Mouse (Mus musculus): ENCODE results near the gene Eml3.
"Not testable (repeated sequence)": the region's sequence is repeated elsewhere in the genome, so short reads cannot be mapped to it uniquely, and the experiment has no call there.

Eml3 gene

GRCm38 (mm10) chr19:8952241-8952640, 22.9 kb downstream of the Eml3 start:
- no peak for DNase-seq (ENCODE audit: low read depth, low spot score)

DNA sequence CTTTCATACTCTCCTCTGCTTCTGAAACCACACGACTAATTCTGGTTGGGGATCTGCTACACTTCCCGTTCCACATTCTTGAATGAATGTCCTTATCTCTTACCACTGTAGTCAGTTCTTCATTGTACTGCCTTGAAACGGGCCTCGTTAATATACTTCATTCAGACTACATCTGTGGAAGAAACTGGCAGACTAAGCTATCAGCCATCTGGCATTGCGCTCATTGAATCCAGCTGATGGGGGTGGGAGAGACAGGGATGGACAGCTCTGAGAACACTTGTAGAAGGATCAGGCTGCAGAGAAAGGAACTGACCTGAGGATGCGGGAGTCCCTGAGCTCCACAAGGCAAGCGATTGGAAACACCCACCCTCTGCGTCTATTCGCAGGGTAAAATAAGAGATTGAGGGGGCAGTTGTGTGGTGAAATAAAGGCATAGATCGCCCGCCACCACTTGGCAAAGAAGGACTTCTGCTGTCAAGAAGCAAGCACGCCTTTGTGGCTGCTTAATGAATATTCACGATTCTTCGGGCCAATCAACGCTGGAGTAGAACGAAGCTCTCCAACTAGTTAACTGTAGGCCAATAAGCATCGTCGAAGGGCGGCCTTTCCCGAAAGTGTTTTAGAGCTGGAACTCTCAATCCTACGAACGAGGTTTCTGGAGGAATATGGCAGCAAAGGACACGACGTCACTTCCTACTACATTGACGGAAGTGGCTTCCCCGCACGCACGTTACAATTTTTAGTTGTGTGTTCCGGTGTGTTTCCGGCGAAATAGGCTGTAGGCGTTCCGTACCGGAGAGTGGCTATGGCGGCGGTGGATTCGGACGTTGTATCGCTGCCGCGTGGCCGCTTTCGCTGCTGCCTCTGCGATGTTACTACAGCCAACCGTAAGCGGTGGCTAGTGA, 24.0 kb downstream of the Eml3 start, which contains the start of gene Tut1:
TSS of gene Tut1 (plus strand) at position 713 of the 905 bp plus-strand sequence.
- DNase-seq (ENCODE audit: low read depth, low spot score), result peak; percentile 99

- no peak for DNase-seq (ENCODE audit: low read depth, low spot score)
Observed at GRCm38 (mm10) chr19:8954171-8954570, 24.8 kb downstream of the Eml3 start.

DNA sequence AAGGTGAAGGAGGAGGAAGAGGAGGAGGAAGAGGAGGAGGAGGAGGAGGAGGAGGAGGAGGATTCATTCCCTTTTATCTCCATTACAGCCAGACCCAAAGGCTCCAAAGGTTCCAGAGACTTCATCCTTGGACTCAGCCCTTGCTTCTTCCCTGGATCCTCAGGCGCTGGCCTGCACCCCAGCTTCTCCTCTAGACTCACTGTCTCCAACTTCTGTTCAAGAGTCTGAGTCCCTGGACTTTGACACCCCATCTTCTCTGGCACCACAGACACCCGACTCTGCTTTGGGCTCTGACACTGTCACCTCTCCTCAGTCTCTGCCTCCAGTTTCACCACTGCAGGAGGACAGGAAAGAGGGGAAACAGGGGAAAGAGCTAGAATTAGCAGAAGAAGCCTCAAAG, 32.9 kb downstream of the Eml3 start:
- DNase-seq (ENCODE audit: low read depth, low spot score), result no peak

DNA sequence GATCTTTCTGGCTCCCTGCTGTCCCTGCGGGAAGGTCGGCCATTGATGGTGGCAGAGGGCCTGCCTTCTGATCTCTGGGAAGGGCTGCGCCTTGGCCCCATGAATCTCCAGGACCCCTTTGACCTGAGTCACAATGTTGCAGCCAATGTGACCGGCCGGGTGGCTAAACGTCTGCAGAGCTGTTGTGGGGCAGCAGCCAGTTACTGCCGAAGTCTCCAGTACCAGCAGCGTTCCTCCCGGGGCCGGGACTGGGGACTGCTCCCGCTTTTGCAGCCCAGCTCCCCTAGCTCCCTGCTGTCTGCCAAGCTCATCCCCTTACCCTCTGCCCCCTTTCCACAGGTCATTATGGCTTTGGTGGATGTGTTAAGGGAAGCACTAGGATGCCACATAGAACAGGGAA, 35.7 kb downstream of the Eml3 start:
- DNase-seq (ENCODE audit: low read depth, low spot score), result no peak

DNA sequence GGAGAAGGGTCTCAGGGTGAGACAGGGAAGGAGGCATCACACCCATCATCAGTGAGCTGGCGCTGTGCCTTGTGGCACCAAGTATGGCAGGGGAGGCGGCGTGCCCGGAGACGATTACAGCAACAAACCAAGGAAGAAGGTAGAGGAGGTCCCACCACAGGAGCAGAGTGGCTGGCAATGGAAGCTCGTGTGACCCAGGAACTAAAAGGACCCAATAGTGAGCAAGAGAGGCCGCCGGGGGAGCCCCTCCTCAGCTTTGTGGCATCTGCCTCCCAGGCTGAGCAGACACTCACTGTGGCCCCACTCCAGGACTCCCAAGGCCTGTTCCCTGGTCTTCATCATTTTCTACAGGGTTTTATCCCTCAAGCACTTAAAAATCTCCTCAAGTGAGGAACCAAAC, 36.4 kb downstream of the Eml3 start:
- no peak for DNase-seq (ENCODE audit: low read depth, low spot score)

- no peak for DNase-seq (ENCODE audit: low read depth, low spot score)
Observed at GRCm38 (mm10) chr19:8966198-8966589, 36.8 kb downstream of the Eml3 start.

- peak; percentile 100 for DNase-seq (ENCODE audit: low read depth, low spot score)
Observed at GRCm38 (mm10) chr19:8966590-8967372, 37.4 kb downstream of the Eml3 start, which contains the start of gene Eef1g. Eef1g (plus strand) TSS chr19:8967041.

DNA sequence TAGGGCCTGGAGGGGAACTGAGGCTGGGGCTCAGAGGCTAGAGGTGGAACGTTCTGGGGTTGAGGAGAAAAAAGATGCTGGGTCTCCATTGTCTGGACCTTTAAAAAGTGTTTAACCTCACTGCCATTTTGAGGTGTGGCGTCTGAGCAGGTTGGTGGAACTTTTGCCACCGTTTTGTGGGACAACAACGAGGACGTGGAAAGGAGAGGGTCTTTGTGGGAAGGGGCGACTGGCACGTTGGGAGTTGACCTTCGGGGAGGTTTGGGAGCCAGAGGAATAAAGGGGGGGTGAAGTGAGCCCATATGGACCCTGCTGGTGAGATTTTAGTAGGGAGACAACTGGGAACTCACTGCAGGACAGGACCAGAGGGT, 38.0 kb downstream of the Eml3 start:
- DNase-seq (ENCODE audit: low read depth, low spot score), result no peak

- DNase-seq (ENCODE audit: low read depth, low spot score), result no peak
Observed at GRCm38 (mm10) chr19:8967893-8968292, 38.5 kb downstream of the Eml3 start.

DNA sequence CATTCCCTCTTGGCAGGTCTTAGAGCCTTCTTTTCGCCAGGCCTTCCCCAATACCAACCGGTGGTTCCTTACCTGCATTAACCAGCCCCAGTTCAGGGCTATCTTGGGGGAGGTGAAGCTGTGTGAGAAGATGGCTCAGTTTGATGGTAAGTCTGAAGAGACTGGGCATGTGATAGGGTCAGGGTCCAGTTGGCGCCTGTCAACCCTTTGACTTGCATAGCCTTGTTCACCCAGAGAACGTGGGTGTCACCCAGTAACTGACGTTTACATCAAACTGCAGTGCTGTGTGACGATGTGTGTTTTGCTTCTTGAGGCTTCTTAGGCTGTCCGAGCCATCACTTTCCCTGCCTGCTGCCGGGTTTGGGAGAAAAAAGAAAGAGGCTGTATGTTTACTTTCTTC, 43.1 kb downstream of the Eml3 start:
- DNase-seq (ENCODE audit: low read depth, low spot score), result not testable (repeated sequence)

- DNase-seq (ENCODE audit: low read depth, low spot score), result no peak
Observed at GRCm38 (mm10) chr19:8974638-8975037, 45.3 kb downstream of the Eml3 start.

DNA sequence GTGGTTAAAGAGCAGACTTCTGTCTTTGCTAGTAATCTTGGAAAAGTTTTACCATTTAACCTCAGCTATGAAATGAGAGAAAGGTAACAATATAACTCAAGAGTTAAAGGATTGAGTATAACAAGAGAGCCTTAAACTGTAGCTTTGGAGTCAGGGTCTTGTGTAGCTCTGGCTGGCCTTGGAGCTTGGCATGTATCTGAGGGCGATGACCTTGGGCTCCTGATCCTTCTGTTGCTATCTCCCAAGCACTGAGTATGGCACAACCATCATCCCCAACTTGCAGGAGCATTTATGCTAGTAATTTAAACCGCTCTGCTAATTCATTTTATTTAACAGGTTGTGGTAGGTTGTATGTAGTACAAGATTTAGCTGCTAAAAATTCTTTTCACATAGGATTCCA, 46.1 kb downstream of the Eml3 start:
- no peak for DNase-seq (ENCODE audit: low read depth, low spot score)

- peak; percentile 75 for DNase-seq (ENCODE audit: low read depth, low spot score)
Observed at GRCm38 (mm10) chr19:8976535-8976934, 47.2 kb downstream of the Eml3 start.

DNA sequence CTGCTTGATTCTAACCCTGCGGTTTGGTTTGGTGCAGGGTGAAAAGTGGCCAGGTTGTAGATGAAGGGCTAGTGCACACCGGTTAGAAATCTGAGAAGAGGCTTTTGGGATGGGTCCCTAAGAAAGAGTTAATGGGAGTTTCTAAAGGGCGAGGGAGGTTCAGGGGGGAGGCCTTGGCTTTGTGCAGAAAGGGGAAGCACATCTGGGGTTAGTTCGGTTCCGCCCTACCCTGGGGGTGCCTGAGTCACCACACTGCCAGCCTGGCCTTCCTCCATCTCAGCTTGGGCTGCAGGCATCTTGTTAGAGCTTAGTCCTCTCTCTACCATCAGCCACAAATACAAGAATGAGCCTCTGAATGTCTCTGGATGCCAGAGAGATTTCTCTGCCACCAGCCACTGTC, 51.4 kb downstream of the Eml3 start:
- no peak for DNase-seq (ENCODE audit: low read depth, low spot score)

DNA sequence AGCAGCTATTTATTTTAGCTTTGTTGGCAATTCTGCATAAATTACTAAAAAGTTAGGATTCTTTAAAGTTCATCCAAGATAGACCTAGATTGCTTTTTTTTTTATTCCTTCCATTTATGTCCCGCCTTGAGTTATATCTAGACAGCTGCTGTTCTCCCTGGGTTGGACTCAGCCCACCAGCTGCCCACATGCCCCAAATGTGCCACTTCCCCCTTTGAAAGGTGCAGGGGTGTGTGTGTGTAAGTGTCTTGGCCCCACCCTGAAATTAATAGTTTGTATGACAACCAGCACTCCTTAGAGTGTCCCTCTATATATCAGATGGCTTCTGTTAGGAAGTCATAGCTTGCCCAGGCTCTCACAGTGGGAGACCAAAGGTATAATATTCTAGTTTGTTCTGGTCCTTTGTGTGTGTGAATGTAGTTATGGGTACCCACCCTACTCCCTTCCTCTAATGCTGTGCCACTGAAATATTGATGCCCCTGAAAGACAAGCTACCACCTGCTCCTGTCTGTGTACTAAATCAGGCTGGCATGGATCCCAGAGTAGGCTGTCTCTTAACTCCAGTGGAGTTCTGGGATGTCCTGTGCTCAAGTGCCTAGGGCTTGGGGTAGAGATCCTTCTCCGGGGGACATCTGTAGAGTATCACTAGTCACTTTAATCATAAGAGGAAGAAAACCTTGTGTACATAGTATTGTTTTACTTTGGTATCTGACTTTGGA, 52.3 kb downstream of the Eml3 start:
- DNase-seq (ENCODE audit: low read depth, low spot score), result peak; percentile 44

DNA sequence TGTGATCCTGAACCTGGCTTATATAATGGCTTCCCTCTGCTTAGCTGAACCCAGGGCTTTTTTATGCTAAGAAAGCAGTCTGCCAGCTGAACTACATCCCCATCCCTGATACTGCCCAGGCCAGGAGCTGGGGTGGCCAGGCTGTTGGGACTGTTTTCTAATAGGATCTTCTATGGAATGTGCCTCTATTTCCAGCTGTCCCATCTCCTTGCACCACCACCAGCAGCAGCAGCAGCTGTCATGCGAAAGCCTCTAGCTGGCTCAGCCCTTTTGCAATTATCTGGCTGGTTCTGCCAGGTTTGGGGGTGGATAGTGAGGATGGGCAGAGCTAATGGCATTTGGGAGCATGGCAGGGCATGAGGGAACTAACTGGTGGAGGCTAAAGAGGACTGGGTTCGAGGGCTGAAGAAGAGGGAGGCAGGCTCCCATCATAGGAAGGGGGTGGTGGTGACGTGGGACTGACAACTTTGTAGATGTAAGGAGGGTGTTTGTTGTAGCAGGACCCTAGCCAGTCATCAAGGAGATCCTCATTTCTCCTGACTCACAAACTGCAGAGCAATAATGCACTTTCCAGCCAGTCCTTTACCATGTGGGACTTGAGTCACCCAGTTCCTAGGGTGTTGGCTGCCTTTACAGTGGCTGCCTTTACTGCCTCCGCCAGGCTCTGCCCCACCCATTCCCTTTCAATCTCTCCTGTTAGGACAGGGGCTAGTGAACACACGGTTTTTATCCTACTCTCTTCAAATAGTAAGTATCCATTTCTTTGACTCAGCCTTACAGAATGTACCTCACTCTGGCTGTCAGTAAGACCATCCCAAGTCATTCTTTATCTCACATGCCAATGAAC, 53.2 kb downstream of the Eml3 start:
- DNase-seq (ENCODE audit: low read depth, low spot score), result peak; percentile 43

DNA sequence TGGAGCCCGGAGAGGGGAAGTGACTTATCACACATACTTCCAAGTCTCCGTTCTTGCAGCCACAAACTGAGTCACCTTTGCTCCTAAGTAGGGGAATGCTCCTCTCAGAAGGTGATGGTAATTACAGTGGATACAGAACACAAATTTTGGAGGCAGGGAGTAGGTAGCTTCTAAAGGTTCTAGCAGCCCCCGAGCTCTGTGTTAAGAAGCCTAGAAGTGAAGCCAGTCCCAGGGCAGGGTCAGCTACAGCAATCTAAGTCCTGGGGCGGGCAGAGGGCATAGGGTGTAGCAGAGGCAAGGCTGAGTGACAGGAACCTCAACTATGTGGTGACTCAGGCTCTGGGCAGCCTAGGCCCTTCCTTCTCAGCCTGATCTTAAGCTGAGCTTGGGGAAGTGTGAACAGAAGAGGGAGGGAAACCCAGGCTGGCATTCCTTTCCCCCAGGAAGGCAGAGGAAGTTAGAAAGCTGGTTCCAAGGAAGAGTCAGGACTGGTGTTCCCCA, 53.8 kb downstream of the Eml3 start:
- peak; percentile 41 for DNase-seq (ENCODE audit: low read depth, low spot score)

DNA sequence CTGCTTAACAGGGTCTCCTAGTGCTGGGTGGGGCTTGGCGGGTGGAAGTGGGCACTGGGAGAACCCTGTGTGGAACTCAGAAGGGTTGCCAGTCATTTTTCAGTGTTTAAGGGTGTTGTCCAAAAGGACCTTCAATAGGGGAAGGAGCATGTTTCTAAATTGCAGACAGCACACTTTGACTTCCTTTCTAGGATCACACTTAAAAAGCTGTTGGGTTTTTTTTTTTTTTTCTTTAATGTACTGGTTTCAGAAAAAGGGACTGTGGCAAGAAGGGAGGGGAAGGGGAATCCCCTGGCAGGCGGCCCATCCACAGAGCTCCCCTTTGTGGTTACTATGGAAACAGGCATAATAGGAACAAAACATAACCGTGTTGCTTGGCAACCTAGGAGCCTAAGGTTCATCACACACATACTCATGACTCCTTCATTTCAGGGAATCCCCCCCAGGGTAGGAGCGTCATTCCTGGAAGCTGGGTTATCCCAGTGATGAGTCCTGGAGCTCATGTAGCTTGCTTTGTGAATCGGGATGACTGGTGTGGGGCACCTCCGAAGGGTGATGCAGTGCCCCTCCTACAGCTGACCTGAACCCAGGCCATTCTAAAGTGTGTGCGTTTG, 55.0 kb downstream of the Eml3 start:
- DNase-seq (ENCODE audit: low read depth, low spot score), result peak; percentile 69

- no peak for DNase-seq (ENCODE audit: low read depth, low spot score)
Observed at GRCm38 (mm10) chr19:8985891-8986290, 56.5 kb downstream of the Eml3 start.
